Mouse (Mus musculus) inflammation-experienced regulatory T-cells, adult 16 weeks (primary cell): ENCODE data around the gene Elovl4. TPM values are rescaled to one million over a fixed set of nuclear protein-coding genes. Genes with fewer than 3 reads are reported as not detected.

Experiments used
- polyA plus RNA-seq: library from polyadenylated mRNA; unstranded; fragments of 100-300 nt; shearing (Covaris generic); gene quantifications from one replicate; pipeline ENCODE4 v1.2.1, GENCODE M21; 2017

Elovl4 gene
- polyA plus RNA-seq: 0.12 TPM

DNA sequence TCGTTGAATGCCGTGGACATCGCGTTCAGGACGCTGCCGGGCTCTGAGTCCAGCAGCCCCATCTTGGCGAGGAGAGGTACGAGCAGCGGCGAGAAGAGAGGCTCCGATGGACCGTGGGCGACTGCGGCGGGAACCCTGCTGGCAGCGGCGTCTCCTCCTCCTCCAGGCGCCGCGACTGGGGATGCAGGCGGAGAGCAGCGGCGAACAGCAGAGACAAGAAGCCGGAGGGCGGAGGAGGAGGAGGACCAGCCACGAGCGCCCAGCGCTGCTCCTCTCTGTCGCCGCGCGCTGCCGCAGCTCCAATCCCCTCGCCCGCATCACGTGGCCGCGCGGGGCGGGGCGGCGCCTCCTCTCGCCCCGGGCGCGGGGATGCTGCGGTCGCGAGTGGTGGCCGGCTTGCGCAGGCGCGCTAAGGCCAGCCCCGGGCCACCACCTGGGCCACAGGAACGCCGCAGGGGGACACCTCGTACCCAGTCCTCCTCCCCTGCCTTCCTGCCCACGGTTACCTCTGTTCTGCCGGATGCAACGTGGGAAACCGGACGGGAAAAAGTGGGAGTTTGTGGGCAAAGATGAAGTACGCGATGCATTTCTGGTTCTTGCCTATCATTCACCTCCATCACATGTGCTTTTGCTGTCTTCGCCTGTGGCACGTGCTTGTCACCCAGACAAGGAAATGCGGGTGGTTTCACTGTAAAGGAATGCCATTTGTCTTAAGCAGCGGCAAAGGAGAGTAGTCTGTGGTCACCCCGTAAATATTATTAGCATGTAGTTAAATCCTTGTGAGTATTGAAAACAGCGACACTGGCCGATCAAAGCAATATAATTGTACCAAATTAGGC is at the start of gene Elovl4:
Elovl4 (minus strand) TSS at position 301 of the 839 bp plus-strand sequence.

DNA sequence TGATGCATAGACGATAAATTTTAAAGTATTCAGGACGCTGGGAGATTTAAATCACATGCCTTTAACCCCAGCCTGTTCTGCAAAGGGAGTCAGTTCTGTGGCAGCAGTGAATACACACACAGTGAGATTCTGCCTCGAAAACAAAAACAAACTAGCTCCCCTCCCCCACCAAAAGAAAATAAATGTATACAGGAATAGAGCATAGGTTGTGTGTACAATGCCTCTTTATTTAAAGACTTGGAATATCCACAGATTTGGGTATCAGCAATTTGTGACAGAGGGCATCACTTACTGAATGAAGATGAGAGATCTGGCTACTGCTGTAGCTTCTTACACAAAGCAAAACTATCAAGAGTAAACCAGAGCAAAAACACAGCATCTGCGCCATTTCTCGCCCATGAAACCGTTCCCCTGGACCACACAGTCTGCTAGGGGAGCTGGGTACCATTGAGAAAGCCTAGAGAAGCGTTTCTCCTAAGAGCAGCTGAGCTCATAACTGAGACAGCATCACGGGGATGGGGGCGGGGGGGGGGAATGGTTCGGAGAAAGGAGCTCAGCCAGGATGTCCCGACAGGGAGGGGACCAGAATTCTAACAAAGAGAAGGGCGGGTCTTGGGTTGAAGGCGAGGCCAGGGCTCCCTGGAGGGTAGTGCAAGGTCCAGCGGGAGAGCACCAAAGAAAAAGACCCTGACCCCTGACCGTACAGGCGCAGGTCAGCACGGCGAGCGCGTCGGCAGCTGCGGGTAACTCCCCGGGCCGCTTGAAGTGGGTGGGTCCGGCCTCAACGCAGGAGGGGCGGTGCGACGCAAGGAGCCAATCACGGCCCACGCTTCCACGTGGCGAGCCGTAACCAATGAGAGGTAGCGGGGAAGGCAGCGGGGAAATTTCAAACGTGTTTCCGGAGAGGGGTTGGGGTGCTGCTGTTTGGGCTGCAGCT is 28.0 kb upstream of the Elovl4 start, which contains the start of gene Ttk:
Ttk (plus strand) TSS at position 879 of the 937 bp plus-strand sequence.

Other genes with a start within 250 kb of the Elovl4 start
- 2.8 TPM for gene Ttk, start 28.4 kb upstream of the Elovl4 start, polyA plus RNA-seq
- gene Bckdhb, start 118.9 kb upstream of the Elovl4 start, polyA plus RNA-seq: 8.4 TPM